Mouse (Mus musculus): ENCODE measurements around the gene Olr1.

- TF ChIP-seq CTCF (IDR thresholded peaks at IDR 0.05; ENCODE audit: extremely low read depth, insufficient read depth, insufficient read length, insufficient replicate concordance), result no peak
- TF ChIP-seq POLR2A (IDR thresholded peaks at IDR 0.05; ENCODE audit: low read depth, low read length), result no peak
Measured at GRCm38 (mm10) chr6:129497345-129498218, 9.4 kb downstream of the Olr1 start.

Measured in spleen, adult 2 months (tissue).